Mouse (Mus musculus) liver, postnatal 0 days (tissue): Measurements from ENCODE around the gene Fpgs.

Experiments
- CTCF ChIP-seq: sonication (generic); IDR thresholded peaks from 2 replicates; pipeline ENCODE4 v1.5.1; 2016; ENCODE audit warnings: antibody characterized with exemption, low read depth
- EP300 ChIP-seq: IDR thresholded peaks from 2 replicates; pipeline ENCODE4 v1.6.1; 2016; ENCODE audit warnings: antibody characterized with exemption, low read depth, mild to moderate bottlenecking

DNA sequence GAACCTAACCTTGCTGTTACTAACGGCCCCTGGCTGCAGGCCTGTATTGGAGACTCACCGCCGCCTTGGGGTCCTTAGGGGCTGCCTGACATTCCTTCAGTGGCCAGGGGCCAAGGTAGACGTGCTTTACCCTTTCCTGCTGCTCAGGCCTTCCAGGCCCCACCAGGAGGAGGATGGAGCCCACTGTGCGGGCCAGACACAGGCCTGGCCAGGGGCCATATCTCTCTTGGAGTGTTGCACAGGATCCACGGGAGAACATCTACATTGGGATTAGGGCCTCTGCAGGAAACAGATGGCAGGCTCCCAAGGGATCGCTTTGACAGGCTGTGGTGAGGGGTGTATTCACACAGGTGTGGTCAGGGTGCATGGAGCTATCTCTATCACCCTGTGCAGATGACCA lies 61.1 kb downstream of the Fpgs start:
- TF ChIP-seq CTCF (no peak), EP300 (no peak)
